Mouse (Mus musculus) bone marrow, adult 2 months (tissue): Measurements from ENCODE around the gene Cox8a.

ENCODE experiments used
- CTCF ChIP-seq: fragments of 200-500 bp; IDR thresholded peaks from 2 replicates; pipeline ENCODE4 v1.5.1; 2011; ENCODE audit warnings: low read length, control low read depth; ENCODE audit not compliant: control insufficient read depth, insufficient read depth
- POLR2A ChIP-seq: fragments of 200-500 bp; IDR thresholded peaks from 2 replicates; pipeline ENCODE4 v1.6.1; 2011; ENCODE audit warnings: low read depth, mild to moderate bottlenecking, control low read depth, low read length, borderline replicate concordance; ENCODE audit not compliant: control insufficient read depth

DNA sequence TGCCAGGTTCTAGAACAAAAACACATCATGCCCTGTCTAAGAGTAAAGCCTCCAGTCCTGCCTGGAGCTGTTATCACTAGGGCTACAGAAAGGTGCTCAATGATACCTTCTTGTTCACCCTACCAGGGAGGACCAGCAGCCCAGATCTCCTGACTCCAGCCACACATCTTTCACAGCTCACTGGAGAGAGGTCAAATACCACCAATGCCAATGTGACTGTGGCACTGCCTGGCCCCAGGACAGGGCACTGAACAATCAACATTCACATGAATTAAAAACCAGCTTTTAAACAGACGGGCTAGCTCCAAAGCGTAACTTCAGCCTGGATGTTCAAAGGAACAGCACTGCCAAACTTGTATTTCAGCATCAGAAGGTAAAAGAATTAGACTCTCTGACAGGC is 18.6 kb upstream of the Cox8a start:
- TF ChIP-seq CTCF (no peak), POLR2A (no peak)
